Mouse (Mus musculus) embryonic facial prominence, embryonic 15.5 days (tissue): ENCODE data around the gene Olfr792. TPM values are rescaled to one million over a fixed set of nuclear protein-coding genes. Genes with fewer than 3 reads are reported as not detected.

Experiments
- ATAC-seq: fragments of 200-750 bp; cut with Nextera tagmentation; 2 replicates; pipeline ENCODE4 v1.8.0; 2017; ENCODE audit warnings: low read depth, moderate TSS enrichment; ENCODE audit not compliant: insufficient number of reproducible peaks, low FRiP score, low TSS enrichment
- H3K27ac ChIP-seq: fragments of 300-500 bp; sonication (generic); replicated peaks from 2 replicates; pipeline ENCODE4 v1.5.1; 2015; ENCODE audit warnings: mild to moderate bottlenecking, inconsistent platforms
- H3K27me3 ChIP-seq: fragments of 300-500 bp; sonication (generic); 2 replicates; pipeline ENCODE4 v1.6.1; 2015; ENCODE audit warnings: inconsistent platforms
- H3K36me3 ChIP-seq: fragments of 300-500 bp; sonication (generic); 2 replicates; pipeline ENCODE4 v1.6.1; 2015; ENCODE audit warnings: mild to moderate bottlenecking, inconsistent platforms
- H3K4me1 ChIP-seq: fragments of 300-500 bp; sonication (generic); 2 replicates; pipeline ENCODE4 v1.6.1; 2015; ENCODE audit warnings: inconsistent platforms
- H3K4me2 ChIP-seq: fragments of 300-500 bp; sonication (generic); replicated peaks from 2 replicates; pipeline ENCODE4 v1.6.1; 2015; ENCODE audit warnings: mild to moderate bottlenecking, inconsistent platforms
- H3K4me3 ChIP-seq: fragments of 300-500 bp; sonication (generic); replicated peaks from 2 replicates; pipeline ENCODE4 v1.5.1; 2015; ENCODE audit warnings: mild to moderate bottlenecking, inconsistent platforms
- H3K9ac ChIP-seq: fragments of 300-500 bp; sonication (generic); 2 replicates; pipeline ENCODE4 v1.6.1; 2015; ENCODE audit warnings: inconsistent platforms
- H3K9me3 ChIP-seq: fragments of 300-500 bp; sonication (generic); replicated peaks from 2 replicates; pipeline ENCODE4 v1.6.1; 2016; ENCODE audit warnings: inconsistent platforms
- WGBS: fragments of 180-500 bp; shearing (Covaris S2); methylation state at CpG from one replicate; pipeline ENCODE4 v1.1.7; 2015; 5-methylcytosine and 5-hydroxymethylcytosine counted together
- microRNA-seq: library from miRNA; unstranded; fragments of <30 nt; microRNA quantifications from one replicate; pipeline ENCODE4, GENCODE M21; 2016; ENCODE audit warnings: borderline number of aligned reads
- polyA plus RNA-seq: library from polyadenylated mRNA; unstranded; fragments of >200 nt; fragmentation: Nextera tagmentation; extraction: Ambion mirVana; gene quantifications from 2 replicates; pipeline ENCODE4 v1.2.1, GENCODE M21; 2015

Olfr792 gene
- 0.24 TPM in 1 of 2 replicates, not detected in the other for polyA plus RNA-seq

- no peak within 1 kb of the TSS for H3K9ac ChIP-seq
- H3K9me3 ChIP-seq = 0 out of 2 replicates have a peak, but pooled peaks cover under 1% of the 10 kb centered on the region
- no peaks in the 10 kb centered on the region for H3K36me3 ChIP-seq
- H3K4me2 ChIP-seq = no peak within 1 kb of the TSS
- H3K27ac ChIP-seq = no peak within 1 kb of the TSS
- no peaks in the 10 kb centered on the region for H3K27me3 ChIP-seq
- H3K4me3 ChIP-seq = no peak within 1 kb of the TSS
- ATAC-seq = no peak
- WGBS = 47% methylated on average over 1 of the region's 1 CpGs
- no peaks in the 10 kb centered on the region for H3K4me1 ChIP-seq
These were observed at the start of gene Olfr792 for GRCm38 (mm10) chr10:129538862-129539261. Gene Olfr792, plus strand, starts transcription at chr10:129539162.

- 69% methylated on average over 2 of the region's 2 CpGs for WGBS
- ATAC-seq = no peak
- no peak overlapping the region for H3K27ac ChIP-seq
These were observed 48.9 kb upstream of the Olfr792 start for GRCm38 (mm10) chr10:129490101-129490500.

GRCm38 (mm10) chr10:129498192-129498591 lies 40.8 kb upstream of the Olfr792 start, which contains the start of gene Olfr790:
Gene Olfr790, plus strand, starts transcription at chr10:129498492.
- H3K27ac ChIP-seq = no peak within 1 kb of the TSS
- no peak for ATAC-seq
- H3K4me3 ChIP-seq = no peak within 1 kb of the TSS
- H3K9me3 ChIP-seq = no peaks in the 10 kb centered on the region
- no peaks in the 10 kb centered on the region for H3K27me3 ChIP-seq
- no peaks in the 10 kb centered on the region for H3K36me3 ChIP-seq
- no peak within 1 kb of the TSS for H3K4me2 ChIP-seq
- H3K9ac ChIP-seq = no peak within 1 kb of the TSS
- H3K4me1 ChIP-seq = no peaks in the 10 kb centered on the region

More at GRCm38 (mm10) chr10:129490101-129490500, 48.9 kb upstream of the Olfr792 start:
- no peaks in the 10 kb centered on the region for H3K4me1 ChIP-seq
- H3K9me3 ChIP-seq = no peaks in the 10 kb centered on the region
- H3K27me3 ChIP-seq = no peaks in the 10 kb centered on the region
- H3K4me3 ChIP-seq = no peak overlapping the region
- no peaks in the 10 kb centered on the region for H3K36me3 ChIP-seq
- H3K4me2 ChIP-seq = no peak overlapping the region
- no peak overlapping the region for H3K9ac ChIP-seq

- Histone ChIP-seq H3K4me1 (no peaks in the 10 kb centered on the region), H3K4me3 (no peak within 1 kb of the TSS), H3K9me3 (0 out of 2 replicates have a peak, but pooled peaks cover under 1% of the 10 kb centered on the region), H3K9ac (no peak within 1 kb of the TSS), H3K27me3 (no peaks in the 10 kb centered on the region), H3K36me3 (no peaks in the 10 kb centered on the region), H3K27ac (no peak within 1 kb of the TSS), H3K4me2 (no peak within 1 kb of the TSS)
- no peak for ATAC-seq
- WGBS = 65% methylated on average over 3 of the region's 3 CpGs
These were observed 17.5 kb upstream of the Olfr792 start, which contains the start of gene Olfr791 for GRCm38 (mm10) chr10:129521492-129521891. Gene Olfr791, plus strand, starts transcription at chr10:129521792.

- Histone ChIP-seq H3K4me2 (no peak overlapping the region), H3K9ac (no peak overlapping the region), H3K36me3 (no peaks in the 10 kb centered on the region), H3K4me1 (no peaks in the 10 kb centered on the region), H3K27me3 (no peaks in the 10 kb centered on the region), H3K9me3 (0 out of 2 replicates have a peak, but pooled peaks cover 1% of the 10 kb centered on the region), H3K4me3 (no peak overlapping the region), H3K27ac (no peak overlapping the region)
- ATAC-seq = no peak
- 37% methylated on average over 1 of the region's 1 CpGs for WGBS
These were observed 10.4 kb downstream of the Olfr792 start for GRCm38 (mm10) chr10:129549354-129549753.

- no peak for ATAC-seq
- no peaks in the 10 kb centered on the region for H3K36me3 ChIP-seq
- H3K9me3 ChIP-seq = no peaks in the 10 kb centered on the region
- no peaks in the 10 kb centered on the region for H3K4me1 ChIP-seq
- WGBS = 74% methylated on average over 2 of the region's 2 CpGs
- no peak within 1 kb of the TSS for H3K4me3 ChIP-seq
- no peaks in the 10 kb centered on the region for H3K27me3 ChIP-seq
- H3K27ac ChIP-seq = no peak within 1 kb of the TSS
- no peak within 1 kb of the TSS for H3K4me2 ChIP-seq
- no peak within 1 kb of the TSS for H3K9ac ChIP-seq
These were observed 28.4 kb downstream of the Olfr792 start, which contains the start of gene Olfr794 for GRCm38 (mm10) chr10:129567355-129567754. Gene Olfr794, plus strand, starts transcription at chr10:129567655.

- Histone ChIP-seq H3K4me3 (no peak overlapping the region), H3K4me1 (no peaks in the 10 kb centered on the region), H3K27me3 (no peaks in the 10 kb centered on the region), H3K9me3 (no peaks in the 10 kb centered on the region), H3K27ac (no peak overlapping the region), H3K4me2 (no peak overlapping the region), H3K9ac (no peak overlapping the region), H3K36me3 (no peaks in the 10 kb centered on the region)
- WGBS = 64% methylated on average over 1 of the region's 1 CpGs
- no peak for ATAC-seq
These were observed 38.1 kb downstream of the Olfr792 start for GRCm38 (mm10) chr10:129577066-129577465.

Small RNA genes lying within 50 kb of the gene (microRNA-seq; reads per million reads assigned to microRNA genes)
- not detected for gene Gm23252

Other genes with a start within 250 kb of the Olfr792 start
- not detected in 2 replicates for gene Olfr780, start 221.0 kb upstream of the Olfr792 start, polyA plus RNA-seq
- 0.17 TPM in 1 of 2 replicates, not detected in the other for gene Olfr781, start 210.3 kb upstream of the Olfr792 start, polyA plus RNA-seq
- 0.19 TPM in 1 of 2 replicates, not detected in the other for gene Olfr782, start 190.3 kb upstream of the Olfr792 start, polyA plus RNA-seq
- 0.07 TPM in 1 of 2 replicates, not detected in the other for gene Olfr784, start 155.1 kb upstream of the Olfr792 start, polyA plus RNA-seq
- not detected in 2 replicates for gene Olfr785, start 133.7 kb upstream of the Olfr792 start, polyA plus RNA-seq
- 0.17 TPM in 1 of 2 replicates, not detected in the other for gene Olfr786, start 111.9 kb upstream of the Olfr792 start, polyA plus RNA-seq
- not detected in 2 replicates for gene Olfr787, start 77.3 kb upstream of the Olfr792 start, polyA plus RNA-seq
- gene Olfr788, start 68.2 kb upstream of the Olfr792 start, polyA plus RNA-seq = not detected in 2 replicates
- 0.05 TPM in 1 of 2 replicates, not detected in the other for gene Olfr789, start 54.4 kb upstream of the Olfr792 start, polyA plus RNA-seq
- gene Olfr790, start 40.7 kb upstream of the Olfr792 start, polyA plus RNA-seq = not detected in 2 replicates
- 0.07 and 0.21 TPM in 2 replicates for gene Olfr791, start 17.4 kb upstream of the Olfr792 start, polyA plus RNA-seq
- gene Olfr794, start 28.5 kb downstream of the Olfr792 start, polyA plus RNA-seq = not detected in 2 replicates
- gene Olfr796, start 73.4 kb downstream of the Olfr792 start, polyA plus RNA-seq = not detected in 2 replicates
- 0.04 and 0.12 TPM in 2 replicates for gene Olfr798, start 88.8 kb downstream of the Olfr792 start, polyA plus RNA-seq
- not detected in 2 replicates for gene Olfr799, start 98.3 kb downstream of the Olfr792 start, polyA plus RNA-seq
- not detected in 2 replicates for gene Olfr800, start 118.5 kb downstream of the Olfr792 start, polyA plus RNA-seq
- gene Olfr801, start 134.7 kb downstream of the Olfr792 start, polyA plus RNA-seq = not detected in 2 replicates
- 0.03 and 0.07 TPM in 2 replicates for gene Olfr802, start 149.0 kb downstream of the Olfr792 start, polyA plus RNA-seq
- not detected in 2 replicates for gene Olfr803, start 155.1 kb downstream of the Olfr792 start, polyA plus RNA-seq
- not detected in 2 replicates for gene Olfr804, start 164.0 kb downstream of the Olfr792 start, polyA plus RNA-seq
- gene Olfr805, start 190.2 kb downstream of the Olfr792 start, polyA plus RNA-seq = 0.05 TPM in 1 of 2 replicates, not detected in the other
- not detected in 2 replicates for gene Olfr806, start 202.8 kb downstream of the Olfr792 start, polyA plus RNA-seq
- gene Olfr807, start 218.6 kb downstream of the Olfr792 start, polyA plus RNA-seq = 0.17 TPM in 1 of 2 replicates, not detected in the other
- not detected in 2 replicates for gene Olfr808, start 226.3 kb downstream of the Olfr792 start, polyA plus RNA-seq
- gene Olfr809, start 235.5 kb downstream of the Olfr792 start, polyA plus RNA-seq = 0.17 TPM in 1 of 2 replicates, not detected in the other